Mouse (Mus musculus) olfactory bulb, adult 2 months (tissue): ENCODE results near the gene Grm3. TPM values are rescaled to one million over a fixed set of nuclear protein-coding genes. Genes with fewer than 3 reads are reported as not detected.

ENCODE experiments used
- H3K27ac ChIP-seq: fragments of 200-500 bp; 2 replicates; pipeline ENCODE4 v1.5.1; 2012; ENCODE audit warnings: low read depth, low read length; ENCODE audit not compliant: insufficient read depth
- H3K4me1 ChIP-seq: fragments of 200-500 bp; 2 replicates; pipeline ENCODE4 v1.6.1; 2012; ENCODE audit warnings: low read length; ENCODE audit not compliant: control insufficient read depth, insufficient read depth
- H3K4me3 ChIP-seq: fragments of 200-500 bp; 2 replicates; pipeline ENCODE4 v1.5.1; 2012; ENCODE audit warnings: mild to moderate bottlenecking, low read depth, low read length, moderate library complexity; ENCODE audit not compliant: insufficient read depth
- CTCF ChIP-seq: fragments of 200-500 bp; IDR thresholded peaks from 2 replicates; pipeline ENCODE4 v1.5.1; 2012; ENCODE audit warnings: low read depth, mild to moderate bottlenecking, low read length, moderate library complexity; ENCODE audit not compliant: insufficient read depth
- POLR2A ChIP-seq: fragments of 200-500 bp; IDR thresholded peaks from 2 replicates; pipeline ENCODE4 v1.6.1; 2012; ENCODE audit warnings: mild to moderate bottlenecking, low read depth, low read length, moderate library complexity; ENCODE audit not compliant: insufficient read depth
- WGBS: fragments of 180-500 bp; shearing (Covaris S2); methylation state at CpG from one replicate; pipeline ENCODE4 v1.1.7; 2018; 5-methylcytosine and 5-hydroxymethylcytosine counted together
- polyA plus RNA-seq: library from polyadenylated mRNA; stranded (reverse); fragments of >200 nt; gene quantifications from 2 replicates; pipeline ENCODE4 v1.2.4, GENCODE M21; 2012; ENCODE audit warnings: low replicate concordance; ENCODE audit not compliant: missing spikeins, insufficient read depth, insufficient read length

The Grm3 gene
- polyA plus RNA-seq, 1 experiment = not detected

- H3K4me3 ChIP-seq = no peak overlapping the region
- TF ChIP-seq CTCF = no peak
- no peak for TF ChIP-seq POLR2A
- no peaks in the 10 kb centered on the region for H3K4me1 ChIP-seq
- WGBS = 81% methylated on average over 6 of the region's 6 CpGs
- H3K27ac ChIP-seq = no peak overlapping the region
Observed at GRCm38 (mm10) chr5:9448931-9449330, 276.0 kb downstream of the Grm3 start.

GRCm38 (mm10) chr5:9446146-9446545, 278.8 kb downstream of the Grm3 start:
- H3K27ac ChIP-seq = no peak overlapping the region
- no peak overlapping the region for H3K4me3 ChIP-seq
- no peak for TF ChIP-seq CTCF
- no peak for TF ChIP-seq POLR2A
- 54% methylated on average over 1 of the region's 1 CpGs for WGBS
- H3K4me1 ChIP-seq = no peaks in the 10 kb centered on the region
